Mouse (Mus musculus): ENCODE measurements around the gene Ddx42.

DNA sequence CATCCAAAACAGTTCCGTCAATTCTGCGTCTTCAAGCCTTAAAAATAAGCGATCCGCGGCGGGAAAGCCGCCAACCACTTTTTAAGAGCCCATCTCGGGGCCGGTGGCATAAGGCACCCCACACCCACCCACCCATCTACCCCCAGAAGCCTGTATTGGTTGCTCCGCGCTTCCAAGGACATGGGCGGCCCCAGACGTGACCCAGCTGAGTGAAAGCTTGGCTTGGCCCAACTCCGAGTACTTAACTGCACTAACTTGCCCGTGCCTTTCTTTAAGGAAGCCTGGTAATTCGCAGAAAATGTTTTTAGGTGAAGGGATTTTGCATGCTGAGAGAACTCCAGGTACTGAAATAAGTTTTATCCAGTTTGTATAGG, 56.6 kb downstream of the Ddx42 start:
- TF ChIP-seq CTCF (IDR thresholded peaks at IDR 0.05; ENCODE audit: low read depth) (no peak), EP300 (IDR thresholded peaks at IDR 0.05; ENCODE audit: low read depth) (no peak)

All from liver, embryonic 14.5 days (tissue).